Mouse (Mus musculus): ENCODE measurements around the gene Marcks.

DNA sequence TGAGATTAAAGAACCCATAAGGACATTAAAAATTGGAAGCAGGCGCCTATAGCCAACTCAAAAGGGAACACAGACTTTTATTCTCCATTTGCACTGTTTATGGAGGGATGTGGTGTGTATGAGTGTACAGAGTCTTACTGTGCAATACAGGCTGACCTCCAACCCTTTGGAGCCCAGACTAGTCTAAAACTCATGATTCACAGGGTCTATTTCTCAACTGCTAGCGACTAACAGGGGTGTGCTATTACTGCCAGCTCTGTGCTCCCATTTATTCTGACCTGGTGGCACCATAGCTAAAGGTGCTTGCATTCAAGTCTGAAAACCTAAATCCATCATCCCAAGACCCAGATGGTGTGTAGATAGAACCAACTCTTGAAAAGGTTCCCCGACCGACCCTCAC is 2.9 kb upstream of the Marcks start:
- TF ChIP-seq POLR2A (IDR thresholded peaks at IDR 0.05; ENCODE audit: low read depth, low read length): no peak
- no peak for TF ChIP-seq CTCF (IDR thresholded peaks at IDR 0.05; ENCODE audit: extremely low read depth, insufficient read length, insufficient replicate concordance, low read depth, low read length)
